Mouse (Mus musculus): ENCODE results near the gene Klf4. TPM values are rescaled to one million over a fixed set of nuclear protein-coding genes. Genes with fewer than 3 reads are reported as not detected.

The Klf4 gene
- polyA plus RNA-seq, 1 experiment from 2014 or later, result 1.5 TPM

- peak; percentile 50 for DNase-seq (ENCODE audit: low spot score)
- Histone ChIP-seq H3K27ac (replicated peaks) (no peak overlapping the region), H3K27me3 (replicated peaks; ENCODE audit: low read depth, poor library complexity, severe bottlenecking) (peaks cover 76% of the 10 kb centered on the region), H3K4me1 (peaks cover 41% of the 10 kb centered on the region), H3K36me3 (replicated peaks) (no peaks in the 10 kb centered on the region), H3K9me3 (no peaks in the 10 kb centered on the region), H3K4me3 (peak overlapping the region; percentile 75)
- WGBS, result 2% methylated on average over 23 of the region's 23 CpGs
Measured at GRCm38 (mm10) chr4:55533803-55534254, 1.6 kb upstream of the Klf4 start.

- Histone ChIP-seq H3K4me1 (peaks cover 41% of the 10 kb centered on the region), H3K27ac (replicated peaks) (peak overlapping the region; percentile 89)
Measured at GRCm38 (mm10) chr4:55533196-55533802, 1.0 kb upstream of the Klf4 start.

GRCm38 (mm10) chr4:55531856-55532406 is 335 bp downstream of the Klf4 start:
- H3K9me3 ChIP-seq, result no peaks in the 10 kb centered on the region
- peaks cover 41% of the 10 kb centered on the region for H3K4me1 ChIP-seq
- peaks cover 75% of the 10 kb centered on the region for H3K27me3 ChIP-seq (replicated peaks; ENCODE audit: low read depth, poor library complexity, severe bottlenecking)
- peak overlapping the region; percentile 89 for H3K27ac ChIP-seq (replicated peaks)
- under 1% methylated on average over 38 of the region's 42 CpGs for WGBS
- H3K36me3 ChIP-seq (replicated peaks), result no peaks in the 10 kb centered on the region
- peak overlapping the region; percentile 75 for H3K4me3 ChIP-seq
- no peak for DNase-seq (ENCODE audit: low spot score)

More at GRCm38 (mm10) chr4:55533196-55533802, 1.0 kb upstream of the Klf4 start:
- no peak for DNase-seq (ENCODE audit: low spot score)
- under 1% methylated on average over 21 of the region's 21 CpGs for WGBS
- Histone ChIP-seq H3K27me3 (replicated peaks; ENCODE audit: low read depth, poor library complexity, severe bottlenecking) (peaks cover 76% of the 10 kb centered on the region), H3K36me3 (replicated peaks) (no peaks in the 10 kb centered on the region), H3K9me3 (no peaks in the 10 kb centered on the region), H3K4me3 (peak overlapping the region; percentile 75)

- peaks cover 41% of the 10 kb centered on the region for H3K4me1 ChIP-seq
- H3K4me3 ChIP-seq, result peak overlapping the region; percentile 75
- 2% methylated on average over 56 of the region's 56 CpGs for WGBS
- H3K36me3 ChIP-seq (replicated peaks), result no peaks in the 10 kb centered on the region
- peak overlapping the region; percentile 35; the same call in 1 of the 2 replicates for H3K27ac ChIP-seq (replicated peaks)
- H3K27me3 ChIP-seq (replicated peaks; ENCODE audit: low read depth, poor library complexity, severe bottlenecking), result peaks cover 70% of the 10 kb centered on the region
- DNase-seq (ENCODE audit: low spot score), result peak; percentile 62
- H3K9me3 ChIP-seq, result no peaks in the 10 kb centered on the region
Measured at GRCm38 (mm10) chr4:55531096-55531855, 990 bp downstream of the Klf4 start.

GRCm38 (mm10) chr4:55530731-55531095 is 1.6 kb downstream of the Klf4 start:
- peaks cover 64% of the 10 kb centered on the region for H3K27me3 ChIP-seq (replicated peaks; ENCODE audit: low read depth, poor library complexity, severe bottlenecking)
- no peak for DNase-seq (ENCODE audit: low spot score)

GRCm38 (mm10) chr4:55530236-55530635 is 2.0 kb downstream of the Klf4 start:
- Histone ChIP-seq H3K27me3 (replicated peaks; ENCODE audit: low read depth, poor library complexity, severe bottlenecking) (peaks cover 59% of the 10 kb centered on the region), H3K9me3 (no peaks in the 10 kb centered on the region), H3K4me1 (peaks cover 41% of the 10 kb centered on the region), H3K4me3 (peak overlapping the region; percentile 75), H3K36me3 (replicated peaks) (no peaks in the 10 kb centered on the region), H3K27ac (replicated peaks) (peak overlapping the region; percentile 5; the same call in 1 of the 2 replicates)
- WGBS, result under 1% methylated on average over 27 of the region's 27 CpGs
- DNase-seq (ENCODE audit: low spot score), result peak; percentile 88

More at GRCm38 (mm10) chr4:55530731-55531095, 1.6 kb downstream of the Klf4 start:
- no peaks in the 10 kb centered on the region for H3K36me3 ChIP-seq (replicated peaks)
- H3K4me1 ChIP-seq, result peaks cover 41% of the 10 kb centered on the region
- H3K27ac ChIP-seq (replicated peaks), result no peak overlapping the region
- WGBS, result under 1% methylated on average over 20 of the region's 20 CpGs
- H3K9me3 ChIP-seq, result no peaks in the 10 kb centered on the region
- H3K4me3 ChIP-seq, result peak overlapping the region; percentile 75

GRCm38 (mm10) chr4:55528404-55528803 is 3.9 kb downstream of the Klf4 start:
- peaks cover 47% of the 10 kb centered on the region for H3K27me3 ChIP-seq (replicated peaks; ENCODE audit: low read depth, poor library complexity, severe bottlenecking)
- H3K4me1 ChIP-seq, result peaks cover 36% of the 10 kb centered on the region
- H3K4me3 ChIP-seq, result no peak overlapping the region
- WGBS, result 84% methylated on average over 4 of the region's 4 CpGs
- no peak overlapping the region for H3K27ac ChIP-seq (replicated peaks)
- no peak for DNase-seq (ENCODE audit: low spot score)
- H3K36me3 ChIP-seq (replicated peaks), result no peaks in the 10 kb centered on the region
- H3K9me3 ChIP-seq, result no peaks in the 10 kb centered on the region

- DNase-seq (ENCODE audit: low spot score), result no peak
- H3K27me3 ChIP-seq (replicated peaks; ENCODE audit: low read depth, poor library complexity, severe bottlenecking), result peaks cover 44% of the 10 kb centered on the region
- no peak overlapping the region for H3K27ac ChIP-seq (replicated peaks)
- no peaks in the 10 kb centered on the region for H3K36me3 ChIP-seq (replicated peaks)
- no peak overlapping the region for H3K4me3 ChIP-seq
- H3K4me1 ChIP-seq, result peaks cover 31% of the 10 kb centered on the region
- 84% methylated on average over 12 of the region's 12 CpGs for WGBS
- H3K9me3 ChIP-seq, result no peaks in the 10 kb centered on the region
Measured at GRCm38 (mm10) chr4:55527931-55528330, 4.3 kb downstream of the Klf4 start.

GRCm38 (mm10) chr4:55526247-55527115 is 5.8 kb downstream of the Klf4 start:
- no peak overlapping the region for H3K27ac ChIP-seq (replicated peaks)
- no peak for DNase-seq (ENCODE audit: low spot score)
- no peaks in the 10 kb centered on the region for H3K36me3 ChIP-seq (replicated peaks)
- H3K9me3 ChIP-seq, result no peaks in the 10 kb centered on the region
- WGBS, result 75% methylated on average over 5 of the region's 5 CpGs
- H3K27me3 ChIP-seq (replicated peaks; ENCODE audit: low read depth, poor library complexity, severe bottlenecking), result peaks cover 45% of the 10 kb centered on the region
- peaks cover 21% of the 10 kb centered on the region for H3K4me1 ChIP-seq
- H3K4me3 ChIP-seq, result no peak overlapping the region

GRCm38 (mm10) chr4:55523921-55524320 is 8.3 kb downstream of the Klf4 start:
- 82% methylated on average over 4 of the region's 4 CpGs for WGBS
- Histone ChIP-seq H3K36me3 (replicated peaks) (no peaks in the 10 kb centered on the region), H3K4me1 (no peaks in the 10 kb centered on the region), H3K4me3 (no peak overlapping the region), H3K27me3 (replicated peaks; ENCODE audit: low read depth, poor library complexity, severe bottlenecking) (peaks cover 34% of the 10 kb centered on the region), H3K27ac (replicated peaks) (no peak overlapping the region), H3K9me3 (no peaks in the 10 kb centered on the region)
- no peak for DNase-seq (ENCODE audit: low spot score)

GRCm38 (mm10) chr4:55517438-55517837 is 14.8 kb downstream of the Klf4 start:
- Histone ChIP-seq H3K27ac (replicated peaks) (no peak overlapping the region), H3K9me3 (no peaks in the 10 kb centered on the region), H3K36me3 (replicated peaks) (no peaks in the 10 kb centered on the region), H3K4me1 (0 out of 2 replicates have a peak, but pooled peaks cover 10% of the 10 kb centered on the region), H3K27me3 (replicated peaks; ENCODE audit: low read depth, poor library complexity, severe bottlenecking) (peaks cover 51% of the 10 kb centered on the region), H3K4me3 (no peak overlapping the region)
- whole genome bisulfite sequencing, result 86% methylated on average over 7 of the region's 7 CpGs
- DNase-seq (ENCODE audit: low spot score), result no peak

GRCm38 (mm10) chr4:55516048-55516447 is 16.2 kb downstream of the Klf4 start:
- Histone ChIP-seq H3K4me1 (0 out of 2 replicates have a peak, but pooled peaks cover 10% of the 10 kb centered on the region), H3K9me3 (no peaks in the 10 kb centered on the region), H3K36me3 (replicated peaks) (no peaks in the 10 kb centered on the region), H3K27me3 (replicated peaks; ENCODE audit: low read depth, poor library complexity, severe bottlenecking) (peaks cover 39% of the 10 kb centered on the region), H3K4me3 (no peak overlapping the region), H3K27ac (replicated peaks) (no peak overlapping the region)
- WGBS, result 85% methylated on average over 8 of the region's 8 CpGs
- no peak for DNase-seq (ENCODE audit: low spot score)
